9 mouse cellular contexts compared by ENCODE assay signal in the genomic region with DNA sequence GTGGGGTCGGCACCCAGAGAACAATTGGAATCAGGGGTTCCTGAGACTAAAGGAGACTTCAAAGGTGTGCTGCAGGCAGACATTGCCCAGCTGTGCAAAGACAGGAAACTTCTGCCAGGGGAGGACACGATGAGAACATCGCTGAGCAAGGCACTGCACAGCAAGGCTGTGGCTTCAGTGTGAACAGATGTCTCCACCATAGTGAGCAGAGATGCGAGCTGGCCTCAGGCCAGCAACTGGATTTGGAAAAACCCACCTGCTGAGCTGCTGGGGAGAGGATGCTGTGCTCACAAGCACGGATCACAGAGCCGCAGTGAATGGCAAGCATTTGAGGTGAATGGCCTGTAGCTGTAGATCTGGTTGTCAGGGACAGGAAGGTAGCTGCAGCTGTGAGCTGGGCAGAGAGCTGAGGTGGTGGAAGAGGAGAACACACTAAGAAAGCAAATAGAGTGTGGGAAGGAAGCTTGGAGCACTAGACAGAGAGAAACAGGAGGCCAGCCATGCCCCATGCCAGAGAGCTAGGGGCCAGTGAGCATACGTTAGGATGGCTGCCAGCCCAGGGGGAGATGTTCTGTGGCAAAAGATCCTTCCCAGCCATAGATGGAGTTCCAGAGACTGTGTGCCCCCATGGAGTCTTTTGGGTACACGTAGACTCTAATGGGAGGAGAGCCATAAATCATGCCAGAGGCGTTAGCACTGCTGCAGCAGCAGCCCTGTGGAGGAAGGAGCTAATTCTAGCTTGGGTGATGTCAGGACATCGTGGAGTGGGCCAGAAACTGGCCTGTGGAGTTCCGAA. TPM values are rescaled to one million over a fixed set of nuclear protein-coding genes. Genes with fewer than 3 reads are reported as not detected.
DNase-seq lines count a peak whose midpoint lies in the region; ATAC-seq lines count a peak whose summit lies in the region.
"Had no signal": no experiment of that assay in that cellular context is flagged by ENCODE, and none has a peak within 500 bp of the region (broad histone marks: within the 10 kb centered on the region; RNA-seq: fewer than 3 reads in every experiment).

No protein-coding gene starts in this region.

- no peak overlapping the region for H3K9ac ChIP-seq in hindbrain, embryonic 12.5 days
- 0 out of 2 replicates have a peak overlapping the region, but pooled peaks have one; percentile 2 for H3K9ac ChIP-seq in neural tube, embryonic 14.5 days (replicated peaks; ENCODE audit: low read depth, low read length)
- H3K9ac ChIP-seq: heart, embryonic 13.5 days had no signal

- no peaks in the 10 kb centered on the region for H3K9me3 ChIP-seq in hindbrain, embryonic 12.5 days (replicated peaks)
- H3K9me3 ChIP-seq in neural tube, embryonic 14.5 days (ENCODE audit: control insufficient read depth, low read length) = no peaks in the 10 kb centered on the region
- H3K9me3 ChIP-seq: heart, embryonic 13.5 days had no signal

- ATAC-seq in frontal cortex, adult (ENCODE audit: low TSS enrichment) = peak; percentile 85
- peak; percentile 42; the same call in 1 of the 2 replicates for ATAC-seq in hindbrain, embryonic 12.5 days (ENCODE audit: low FRiP score)
- peak; percentile 82 for ATAC-seq in neural tube, embryonic 14.5 days (ENCODE audit: low read depth)
- ATAC-seq in cerebellum, adult (ENCODE audit: insufficient number of reproducible peaks, low FRiP score, low TSS enrichment) = no peak

- H3K4me2 ChIP-seq in hindbrain, embryonic 12.5 days (replicated peaks) = no peak overlapping the region
- H3K4me2 ChIP-seq in neural tube, embryonic 14.5 days (ENCODE audit: low read depth, low read length) = no peak overlapping the region
- H3K4me2 ChIP-seq: heart, embryonic 13.5 days had no signal

- no peak for DNase-seq in frontal cortex, postnatal 25 days (ENCODE audit: low spot score in 2 of 2)
- peak; percentile 50 for DNase-seq in MN1 (ENCODE audit: low spot score)
- no peak for DNase-seq in B cell, adult 2 months
- DNase-seq in testis, postnatal 10 days (ENCODE audit: low spot score) = no peak

- no peak overlapping the region for H3K4me3 ChIP-seq in hindbrain, embryonic 12.5 days
- no peak overlapping the region for H3K4me3 ChIP-seq in neural tube, embryonic 14.5 days (ENCODE audit: low read depth, low read length)
- H3K4me3 ChIP-seq: heart, embryonic 13.5 days had no signal

- WGBS in hindbrain, embryonic 12.5 days = 32% methylated on average over 11 of the region's 11 CpGs
- WGBS in neural tube, embryonic 14.5 days = 16% methylated on average over 11 of the region's 11 CpGs

- H3K27ac ChIP-seq in hindbrain, embryonic 12.5 days = no peak overlapping the region
- no peak overlapping the region for H3K27ac ChIP-seq in neural tube, embryonic 14.5 days (ENCODE audit: low read depth, low read length)
- H3K27ac ChIP-seq: heart, embryonic 13.5 days had no signal

- no peaks in the 10 kb centered on the region for H3K36me3 ChIP-seq in hindbrain, embryonic 12.5 days
- no peaks in the 10 kb centered on the region for H3K36me3 ChIP-seq in neural tube, embryonic 14.5 days (ENCODE audit: control insufficient read depth, insufficient read depth, low read length)
- H3K36me3 ChIP-seq: heart, embryonic 13.5 days had no signal

- H3K4me1 ChIP-seq in hindbrain, embryonic 12.5 days = peaks cover 4% of the 10 kb centered on the region; the same call in 1 of the 2 replicates
- H3K4me1 ChIP-seq in neural tube, embryonic 14.5 days (ENCODE audit: control insufficient read depth, insufficient read depth, low read length) = peaks cover 5% of the 10 kb centered on the region; the same call in 1 of the 2 replicates
- H3K4me1 ChIP-seq: heart, embryonic 13.5 days had no signal

- H3K27me3 ChIP-seq in hindbrain, embryonic 12.5 days = no peaks in the 10 kb centered on the region
- no peaks in the 10 kb centered on the region for H3K27me3 ChIP-seq in neural tube, embryonic 14.5 days (ENCODE audit: control insufficient read depth, insufficient read depth, low read length)
- H3K27me3 ChIP-seq: heart, embryonic 13.5 days had no signal

RNA-seq across cellular contexts. Expression of gene Gng4, which starts 24.7 kb away (rescaled TPM):
- polyA plus RNA-seq in hindbrain, embryonic 12.5 days (2016; fragmentation: Nextera tagmentation; extraction: Ambion mirVana) = 6.2 and 6.9 TPM in 2 replicates
- 51.6 and 78.1 TPM in 2 replicates for polyA plus RNA-seq in neural tube, embryonic 14.5 days (2014; fragmentation: Nextera tagmentation; extraction: Ambion mirVana)
